Mouse (Mus musculus): ENCODE results near the gene St8sia1.

The St8sia1 gene

DNA sequence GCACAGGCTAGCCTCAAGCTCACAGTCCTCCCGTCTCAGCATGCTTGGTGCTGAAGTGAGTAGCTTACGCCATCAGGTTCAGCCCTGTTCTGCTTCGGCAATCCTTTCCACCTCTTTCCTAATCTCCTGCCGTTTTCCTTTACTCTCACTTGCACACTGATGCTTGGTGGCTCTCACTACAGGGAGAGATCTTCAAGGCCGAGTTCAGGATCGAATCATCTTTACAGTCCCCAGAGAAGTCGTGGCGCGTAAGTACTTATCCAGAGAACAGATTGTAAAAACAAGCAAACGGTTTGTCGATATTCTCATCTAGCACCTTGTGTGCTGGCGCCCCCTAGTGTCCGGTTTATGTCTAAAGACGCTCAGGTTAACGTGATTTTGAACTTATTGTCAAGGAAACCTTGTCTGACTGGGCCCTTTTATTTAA is 149.7 kb downstream of the St8sia1 start:
- peak; percentile 87 for DNase-seq

DNA sequence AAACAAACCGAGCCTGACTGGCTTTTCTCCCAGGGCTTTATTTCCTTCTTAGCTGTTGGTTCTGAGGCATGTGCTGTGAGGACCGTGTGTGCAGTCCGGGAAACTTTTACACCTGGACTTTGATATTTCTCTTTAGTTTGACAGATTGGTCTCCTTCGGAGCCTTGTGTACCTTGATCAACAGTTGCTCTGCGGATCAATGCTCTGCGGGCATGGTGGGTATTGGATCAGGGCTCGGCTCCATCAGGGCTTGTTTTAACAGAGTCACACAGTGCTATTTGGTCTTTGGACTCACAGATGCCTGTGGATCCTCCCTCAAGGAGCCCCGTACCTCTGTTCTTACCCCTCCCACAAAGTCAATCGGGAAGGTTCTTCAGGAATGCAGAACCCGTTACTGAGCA is 150.2 kb downstream of the St8sia1 start:
- peak; percentile 65 for DNase-seq

DNA sequence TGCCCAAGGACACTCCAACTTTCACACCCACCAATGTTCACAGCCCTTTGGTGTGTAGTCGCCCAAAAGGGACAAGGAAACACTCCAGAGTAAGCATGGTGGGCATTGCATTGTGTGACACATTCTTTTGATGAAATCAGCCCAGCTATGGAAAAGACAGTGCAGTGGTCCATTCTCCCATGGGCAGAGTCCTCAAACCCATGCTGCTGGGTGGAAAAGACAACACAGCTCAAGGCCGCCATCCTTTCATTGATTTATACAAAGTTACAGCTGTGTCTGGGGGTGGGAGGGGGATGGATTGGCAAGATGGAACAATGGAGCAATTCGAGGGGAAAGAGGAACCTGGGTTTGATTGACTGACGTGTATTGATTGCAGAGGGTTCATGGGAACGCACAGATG is 151.3 kb downstream of the St8sia1 start:
- peak; percentile 74 for DNase-seq

DNA sequence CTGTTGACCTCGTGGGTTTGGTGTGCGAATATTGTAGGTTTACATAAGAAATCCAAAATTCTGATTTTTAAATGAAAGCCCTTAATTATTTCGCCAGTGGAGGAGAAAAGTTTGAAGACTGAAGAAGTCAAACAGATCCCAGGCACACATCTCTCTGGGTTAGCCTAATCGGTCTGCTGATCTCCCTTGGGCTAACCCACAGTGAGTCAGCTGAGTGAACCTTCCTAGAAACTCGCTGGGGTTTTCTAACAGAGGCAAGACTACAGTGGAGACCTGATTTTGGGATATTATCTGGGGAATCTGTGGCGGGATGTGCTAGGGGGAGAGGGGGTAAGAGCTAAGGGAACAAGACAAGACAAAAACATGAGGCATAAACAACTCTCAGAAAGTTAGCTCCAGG is 154.0 kb downstream of the St8sia1 start:
- no peak for DNase-seq

DNA sequence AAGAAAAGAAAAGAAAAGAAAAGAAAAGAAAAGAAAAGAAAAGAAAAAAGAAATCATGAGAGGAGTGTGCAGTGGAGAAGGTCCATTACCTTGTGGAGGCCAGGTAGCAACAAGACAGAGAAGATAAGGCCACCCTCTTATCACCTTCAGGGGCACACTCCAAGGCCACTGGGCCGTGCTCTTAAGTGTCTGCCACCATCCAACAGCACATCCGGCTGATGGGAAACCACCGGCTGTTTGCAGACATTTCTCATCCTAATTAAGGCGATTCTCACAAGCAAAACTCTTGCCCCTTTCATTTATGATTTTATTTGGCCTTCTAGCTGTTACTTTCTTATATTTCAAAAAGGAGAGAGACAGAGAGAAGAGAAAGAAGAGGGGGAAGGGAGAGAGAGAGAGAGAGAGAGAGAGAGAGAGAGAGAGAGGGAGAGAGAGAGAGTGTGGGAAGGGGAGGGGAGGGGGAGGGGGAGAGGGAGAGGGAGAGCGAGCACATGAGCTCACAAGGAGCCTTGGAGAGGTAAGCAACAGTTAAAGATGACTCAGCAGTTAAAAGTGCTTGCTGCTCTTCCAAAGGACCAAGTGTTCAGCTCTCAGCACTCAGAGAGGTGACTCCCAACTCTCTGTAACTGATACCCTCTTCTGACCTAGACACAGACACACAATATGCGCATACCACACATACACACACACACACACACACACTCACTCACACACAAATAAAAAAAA is 154.7 kb downstream of the St8sia1 start:
- DNase-seq, result no peak

DNA sequence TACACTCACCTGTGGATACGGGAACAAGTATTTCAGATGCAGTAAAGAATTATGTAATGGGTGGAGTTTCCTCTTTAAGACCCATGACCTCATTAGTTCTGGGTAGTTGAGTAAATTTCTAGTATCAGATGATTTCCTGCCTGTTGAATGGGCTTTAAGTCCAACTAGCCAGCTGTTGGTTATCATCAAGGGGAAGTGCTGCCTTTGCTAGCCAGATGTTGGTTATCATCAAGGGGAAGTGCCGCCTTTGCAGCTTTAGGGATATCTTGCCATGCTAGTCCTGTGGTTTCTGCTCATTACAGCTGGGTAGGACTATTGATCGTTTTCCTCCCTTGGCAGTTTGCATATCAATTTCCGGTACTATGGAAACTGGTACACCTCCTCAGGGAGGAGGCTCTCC is 157.9 kb downstream of the St8sia1 start:
- no peak for DNase-seq

DNA sequence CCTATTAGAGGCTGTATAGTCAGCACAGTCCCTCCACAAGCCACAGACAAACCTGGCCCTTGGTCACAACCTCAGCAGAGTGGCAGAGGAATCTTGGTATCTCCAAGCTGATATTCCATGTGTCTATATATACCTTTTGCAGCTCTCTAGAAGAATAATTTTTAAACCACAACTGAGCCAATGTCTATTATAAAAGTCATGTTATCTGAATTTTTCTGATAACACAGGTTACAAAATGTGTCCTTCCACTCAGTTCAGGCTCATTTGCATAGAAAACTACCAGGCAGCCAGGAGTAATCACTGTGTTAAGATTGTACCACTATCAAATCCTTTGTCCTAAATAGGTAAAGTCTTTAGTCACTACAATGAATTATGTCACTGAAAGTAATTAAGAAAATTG is 159.8 kb downstream of the St8sia1 start, which contains the start of gene Sult6b2:
Sult6b2 (minus strand) TSS at position 101 of the 400 bp plus-strand sequence.
- no peak for DNase-seq

DNA sequence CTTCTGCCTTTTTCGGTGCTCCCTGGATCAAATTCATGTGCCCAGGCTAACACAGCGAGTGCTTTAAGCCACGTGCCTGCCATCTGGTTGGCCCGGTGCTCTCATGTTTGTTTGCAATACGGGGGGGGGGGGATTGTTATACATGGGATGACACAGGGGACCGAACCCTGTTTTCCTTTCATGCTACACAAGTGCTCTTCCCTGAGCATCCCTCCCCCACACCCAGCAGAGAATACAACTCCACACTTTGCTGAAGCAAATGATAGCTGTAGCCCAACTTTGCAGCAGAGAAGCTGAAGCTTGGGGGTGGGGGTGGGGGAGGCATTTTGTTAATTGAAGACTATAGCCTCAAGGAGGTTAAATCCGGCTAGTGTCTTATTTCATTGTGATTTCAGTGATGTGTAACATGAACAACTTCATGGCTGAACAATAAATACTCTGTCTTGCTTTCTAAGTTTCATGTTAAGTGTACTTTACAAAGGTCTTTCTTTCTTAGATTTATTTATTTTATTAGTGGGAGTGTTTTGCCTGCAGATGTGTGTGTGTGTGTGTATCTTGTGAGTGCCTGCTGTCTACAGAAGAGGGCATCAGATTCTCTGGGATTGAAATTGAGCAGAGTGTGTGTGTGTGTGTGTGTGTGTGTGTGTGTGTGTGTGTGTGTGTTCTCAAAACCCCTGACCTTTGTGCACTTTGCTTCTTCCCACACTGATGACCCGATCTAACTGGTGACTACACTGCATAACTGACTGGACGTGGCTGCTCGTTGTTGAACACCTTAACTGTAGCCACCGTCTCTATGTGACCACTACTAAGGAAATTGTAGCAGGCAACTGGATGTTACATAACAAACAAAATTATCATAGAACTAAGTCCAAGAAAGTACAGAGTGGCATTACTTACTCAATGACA is 161.4 kb downstream of the St8sia1 start:
- peak; percentile 70 for DNase-seq

DNA sequence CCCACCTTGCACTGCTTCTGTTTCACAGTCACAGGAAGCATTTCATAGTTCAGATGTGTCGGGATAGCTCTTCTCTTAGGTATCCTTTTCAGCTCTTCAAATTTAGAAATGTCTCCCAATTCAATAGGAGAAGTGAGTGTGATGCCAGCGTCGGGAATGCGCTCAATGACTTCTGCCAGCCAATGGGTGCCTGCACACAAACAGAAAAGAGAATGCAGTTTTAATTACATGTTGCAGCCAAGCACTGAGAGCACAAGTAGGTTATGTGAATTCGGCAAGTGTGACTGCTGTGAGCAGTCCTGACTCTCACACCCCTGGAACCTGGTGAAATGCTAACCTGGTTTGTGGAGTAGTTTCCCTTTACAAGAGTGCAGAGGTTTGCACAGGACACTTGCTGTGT is 162.6 kb downstream of the St8sia1 start:
- no peak for DNase-seq

DNA sequence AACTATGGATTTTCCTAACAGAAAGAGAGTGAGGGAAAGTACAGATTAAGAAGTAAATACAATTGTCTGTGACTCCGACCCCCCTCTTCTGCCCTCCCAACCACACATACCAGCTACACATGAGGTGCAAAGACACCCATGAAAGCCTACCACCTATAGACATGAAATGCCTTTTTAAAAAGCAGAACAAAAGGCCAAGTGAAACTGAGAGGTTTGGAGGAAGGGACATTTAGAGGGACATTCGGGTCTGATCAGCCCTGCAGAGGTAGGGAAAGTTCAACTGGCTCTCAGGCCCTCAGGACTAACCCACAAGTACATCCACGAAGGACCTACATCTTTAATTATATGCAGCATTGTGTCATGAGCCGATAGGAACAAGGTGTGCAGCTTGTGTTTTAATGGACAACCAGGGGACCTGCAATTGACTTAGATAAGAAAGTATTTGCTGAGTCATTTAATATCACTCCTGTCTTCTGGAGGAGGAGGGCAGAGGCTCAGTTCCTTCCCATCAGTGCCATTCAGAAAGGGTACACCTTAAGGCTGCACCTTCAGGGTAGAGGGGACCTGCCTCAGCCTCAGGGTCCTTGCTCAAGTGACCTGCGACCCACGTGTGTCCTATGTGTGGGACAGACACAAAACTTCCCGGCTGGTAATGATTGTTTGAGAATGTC is 164.4 kb downstream of the St8sia1 start:
- peak; percentile 35 for DNase-seq

DNA sequence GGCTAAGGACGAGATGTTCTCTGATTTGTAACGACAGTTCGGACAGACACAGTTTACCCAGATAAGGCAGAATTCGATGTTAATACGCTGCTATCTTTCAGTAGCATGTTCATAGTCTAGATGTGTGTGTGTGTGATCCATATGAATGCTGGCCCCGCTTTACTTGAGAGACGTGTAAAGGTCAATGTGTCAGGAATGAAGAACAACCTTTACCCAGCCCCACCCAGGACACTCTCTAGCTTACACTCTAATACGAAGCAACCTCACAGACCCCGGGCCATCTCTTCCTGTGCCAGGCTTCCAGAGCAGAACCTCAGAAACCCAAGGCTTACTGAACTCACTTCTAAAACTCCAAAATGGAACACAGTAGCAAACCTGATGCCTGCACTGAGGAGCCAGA is 165.4 kb downstream of the St8sia1 start:
- DNase-seq, result peak; percentile 64

DNA sequence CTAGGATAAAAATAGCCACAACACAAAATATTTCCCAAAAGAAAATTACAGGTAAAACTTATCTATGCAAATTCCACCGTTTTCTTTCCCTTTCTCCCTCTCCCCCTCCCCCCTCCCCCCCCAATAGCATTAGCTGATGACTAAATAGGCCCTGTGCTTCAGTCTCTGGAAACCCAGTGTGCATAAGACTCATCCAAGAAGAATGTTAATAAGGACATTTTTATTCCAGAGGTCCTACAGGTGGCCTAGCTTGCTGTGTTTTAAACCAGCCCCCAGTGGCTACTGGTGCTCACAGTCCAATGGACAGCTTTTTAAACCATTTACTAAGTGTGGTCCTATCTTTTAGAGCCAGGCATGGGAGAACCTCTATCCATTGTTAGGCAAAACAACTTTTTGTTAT is 166.3 kb downstream of the St8sia1 start:
- peak; percentile 51 for DNase-seq

DNA sequence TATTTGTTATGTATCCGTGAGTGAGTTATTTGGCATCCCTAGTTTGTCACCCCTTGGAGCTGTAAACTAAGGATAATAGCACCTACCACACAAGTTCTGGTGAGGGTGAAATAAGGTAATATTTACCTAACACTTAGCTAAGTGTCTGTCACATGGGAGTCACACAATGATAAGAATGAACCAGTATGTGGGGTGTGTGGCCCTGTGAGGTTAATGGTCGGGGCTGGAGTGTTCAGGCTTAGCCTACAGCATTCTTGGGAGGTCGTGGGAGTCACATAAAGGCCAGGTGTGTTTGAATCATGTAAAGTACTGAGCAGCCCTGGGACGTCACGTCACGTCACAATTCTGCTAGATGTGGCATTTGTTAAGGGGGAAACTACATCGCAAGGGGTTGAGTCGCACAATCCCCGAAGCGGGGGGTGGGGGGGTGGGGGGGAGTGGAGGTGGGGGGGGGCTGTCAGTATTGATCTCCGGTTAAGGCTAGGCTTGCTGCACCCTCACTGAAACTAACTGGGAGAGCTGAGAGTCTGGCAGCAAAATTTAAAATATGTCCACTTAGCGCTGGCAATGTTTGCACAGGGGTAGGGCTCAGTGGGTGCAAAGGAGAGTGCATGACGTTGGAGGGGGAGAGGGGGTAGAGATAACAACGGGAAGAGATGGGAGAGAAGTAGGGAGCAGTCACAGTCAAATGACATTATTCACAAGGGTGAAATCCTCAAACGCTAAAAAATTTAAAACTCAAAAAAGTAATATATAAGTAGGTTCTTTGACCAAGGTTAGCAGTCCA is 168.4 kb downstream of the St8sia1 start:
- DNase-seq, result peak; percentile 76

DNA sequence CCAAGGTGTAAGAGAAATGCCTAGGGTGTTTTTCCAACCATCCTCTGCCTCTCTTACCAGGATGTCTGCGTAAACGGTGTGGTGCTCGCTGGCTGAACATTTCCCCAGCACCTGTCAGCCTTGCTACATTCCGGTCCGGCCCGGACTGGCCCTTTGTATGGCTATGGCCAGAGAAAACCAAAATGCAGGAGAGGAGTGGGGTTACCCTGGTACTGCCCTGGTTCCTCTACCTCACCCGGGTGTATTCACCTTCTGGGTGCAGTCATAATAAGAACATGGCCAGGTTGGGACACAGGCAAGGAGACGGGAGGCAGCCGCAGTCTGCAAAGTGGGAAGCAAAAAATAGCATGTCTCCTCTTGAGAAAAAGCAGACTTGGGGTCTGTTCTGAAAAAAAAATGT is 169.2 kb downstream of the St8sia1 start:
- peak; percentile 55 for DNase-seq

DNA sequence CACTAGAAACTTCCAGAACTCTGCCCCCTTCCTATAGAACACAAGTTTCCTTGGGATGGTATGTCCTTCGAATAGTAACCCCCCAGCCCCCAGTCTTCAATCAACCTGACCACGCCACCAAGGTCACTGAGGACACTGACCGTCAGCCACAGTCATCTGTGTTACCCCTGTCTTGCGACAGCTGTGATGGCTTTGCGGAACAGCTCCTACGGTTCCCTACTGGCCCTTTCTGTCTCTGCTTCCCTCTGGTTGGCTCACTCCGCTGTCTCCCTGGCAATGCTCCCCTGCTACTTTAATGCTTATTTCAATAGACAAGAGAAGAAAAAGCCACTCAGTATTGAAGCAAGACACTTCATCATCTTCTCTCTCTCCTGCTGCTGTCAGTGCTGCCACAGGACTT is 170.8 kb downstream of the St8sia1 start:
- peak; percentile 52 for DNase-seq

DNA sequence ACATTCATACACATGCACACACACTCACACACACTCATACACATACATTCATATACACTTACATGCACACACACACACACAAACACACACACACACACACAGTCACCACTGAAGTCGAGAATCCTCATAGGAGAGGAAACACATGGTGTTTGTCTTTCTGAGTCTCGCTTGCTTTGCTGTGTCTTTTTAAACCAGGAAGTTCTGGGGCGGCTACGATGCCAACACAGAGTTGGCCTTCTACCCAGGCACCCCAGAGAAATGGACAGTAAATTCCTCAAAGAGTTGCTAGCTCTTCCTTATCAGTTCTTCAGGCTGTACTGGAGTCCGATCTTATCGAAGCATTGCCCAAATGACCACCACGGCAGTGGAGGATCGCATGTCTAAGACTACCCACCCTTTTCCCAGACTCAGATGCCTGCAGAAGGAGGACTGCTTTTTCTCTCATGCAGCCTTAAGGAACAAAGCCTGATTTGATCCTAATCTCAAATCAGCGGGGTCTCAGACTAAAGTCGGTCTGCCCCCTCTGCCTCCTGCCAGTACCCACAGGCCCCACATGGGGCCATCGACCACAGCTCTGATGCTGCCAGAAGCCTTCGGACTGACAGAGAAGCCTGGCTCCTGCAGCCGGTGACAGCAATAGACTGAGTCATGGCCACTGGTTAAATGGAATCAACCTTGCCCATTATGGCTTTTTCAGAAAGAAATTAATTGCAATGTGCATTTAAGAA is 171.8 kb downstream of the St8sia1 start:
- peak; percentile 66 for DNase-seq

DNA sequence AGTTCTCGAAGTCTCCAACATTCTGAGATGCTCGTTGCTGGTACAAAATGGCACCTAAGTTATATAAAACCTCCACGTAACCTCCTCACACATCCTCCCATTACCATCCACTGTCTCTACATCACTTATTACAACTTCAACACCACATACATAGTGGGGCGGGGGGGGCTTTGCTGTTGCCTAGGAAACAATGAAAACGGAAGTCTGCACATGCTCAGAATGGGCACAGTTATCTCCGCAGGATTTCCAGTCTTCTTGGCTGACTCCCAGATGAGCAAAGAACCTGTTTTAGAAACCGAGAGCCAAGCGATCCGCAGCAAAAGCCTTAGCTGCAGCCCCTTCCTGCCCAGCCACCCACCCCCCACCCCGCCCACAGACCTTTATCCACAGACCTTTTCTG is 174.5 kb downstream of the St8sia1 start:
- DNase-seq, result no peak

DNA sequence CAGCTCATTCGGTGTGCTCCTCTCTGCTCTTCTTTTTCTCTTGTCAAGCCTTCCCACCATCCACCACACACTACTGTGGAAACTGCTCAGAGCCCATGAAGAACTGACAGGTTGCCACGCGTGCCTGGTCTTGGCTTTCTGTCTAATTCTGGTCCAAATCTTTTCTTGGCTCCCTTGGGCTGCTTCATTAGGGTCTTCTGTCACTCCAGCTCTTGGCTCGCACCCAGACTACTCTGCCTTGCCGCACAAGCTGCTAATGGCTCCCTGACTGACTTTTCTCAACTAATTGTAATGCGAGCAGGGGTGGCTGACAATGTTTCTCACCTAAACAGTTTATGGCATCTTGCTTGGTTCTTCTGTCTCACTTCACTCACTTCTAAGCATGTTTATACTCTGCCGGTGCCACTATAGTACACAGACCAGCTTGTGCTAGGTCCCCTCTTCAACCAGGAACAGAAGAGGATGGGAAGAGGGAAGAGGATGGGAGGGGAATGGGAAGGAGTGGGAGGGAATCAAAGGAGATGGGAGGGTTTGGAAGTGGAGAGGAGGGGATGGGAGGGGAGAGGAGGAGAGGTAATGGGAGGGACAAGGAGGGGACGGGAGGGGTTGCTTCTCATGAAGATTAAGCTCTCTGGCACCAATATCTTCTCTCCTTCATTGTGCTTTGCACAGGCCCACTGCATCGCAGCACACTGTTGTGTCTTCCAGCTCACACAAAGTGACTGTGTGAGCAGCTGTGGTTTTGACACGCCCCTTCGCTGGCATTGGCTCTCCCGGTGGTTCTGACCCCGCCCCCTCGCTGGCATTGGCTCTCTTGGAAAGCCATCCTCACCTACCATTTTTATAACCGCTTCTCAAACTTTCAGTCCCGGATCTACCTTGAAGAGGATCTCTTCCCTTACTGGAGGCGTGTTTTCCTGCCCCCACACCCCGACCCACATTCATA is 175.9 kb downstream of the St8sia1 start:
- DNase-seq, result peak; percentile 72

DNA sequence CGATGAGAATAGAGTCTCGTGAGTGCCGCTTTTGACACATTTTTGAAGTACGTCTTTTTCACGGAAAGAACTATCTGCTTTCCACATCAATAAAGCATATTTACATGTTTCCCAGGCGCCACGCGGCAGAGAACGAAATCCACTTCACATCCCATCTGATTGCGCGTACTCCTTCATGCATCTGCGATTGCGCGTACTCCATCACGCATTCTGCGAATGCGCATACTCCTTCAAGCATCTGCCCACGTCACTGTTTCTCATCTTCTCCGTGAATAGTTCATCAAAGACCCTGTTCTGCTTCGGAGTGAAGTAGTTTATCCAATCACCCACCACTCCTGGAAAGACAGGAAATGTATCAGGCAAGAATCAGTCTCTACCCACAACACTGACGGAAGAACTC is 178.1 kb downstream of the St8sia1 start:
- no peak for DNase-seq

DNA sequence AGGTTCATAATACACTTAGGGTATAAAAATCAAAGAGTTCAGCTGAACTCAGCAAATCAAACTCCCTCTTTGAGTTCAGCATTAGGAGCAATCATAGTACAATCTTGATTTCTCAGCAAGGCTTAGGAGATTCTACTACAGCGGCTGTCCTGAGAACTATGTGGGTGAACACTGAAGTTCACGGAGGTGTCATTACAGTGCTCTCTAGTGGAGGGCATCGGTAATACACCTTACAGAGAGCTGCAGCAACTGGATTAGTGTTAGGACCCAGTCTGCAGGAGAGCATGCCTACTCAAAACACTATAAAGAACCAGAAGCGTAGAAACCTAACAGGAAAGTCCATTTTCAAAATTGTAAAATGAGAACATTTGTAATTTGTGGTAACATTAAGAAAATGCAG is 178.9 kb downstream of the St8sia1 start:
- DNase-seq, result no peak

DNA sequence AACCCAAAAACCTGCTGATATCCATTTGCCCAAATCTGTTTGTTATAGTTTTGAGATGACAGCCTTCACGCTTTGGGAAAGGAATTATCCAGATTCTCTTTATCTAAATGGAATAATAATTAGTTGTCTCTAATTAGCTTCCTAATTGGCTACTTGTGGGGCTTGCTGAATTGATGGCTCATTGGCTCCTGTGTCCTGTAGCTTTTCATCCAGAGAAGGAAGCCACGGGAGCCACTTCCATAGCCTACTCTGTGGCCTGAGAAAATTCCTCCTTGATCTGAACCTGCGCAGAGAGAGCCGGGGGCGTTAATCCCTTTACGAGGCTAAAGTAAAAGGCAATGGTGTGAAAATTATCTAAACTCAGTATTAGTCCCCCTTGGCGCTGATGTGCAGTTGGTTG is 183.0 kb downstream of the St8sia1 start:
- DNase-seq, result no peak
